Mouse (Mus musculus) gastrocnemius, adult 2 months (tissue): ENCODE data around the gene Srpk1. TPM values are rescaled to one million over a fixed set of nuclear protein-coding genes. Genes with fewer than 3 reads are reported as not detected.

Experiments
- DNase-seq: peaks from one replicate; pipeline ENCODE4 v3.0.0; 2022
- H3K27ac ChIP-seq: fragments of 200-600 bp; 2 replicates; pipeline ENCODE4 v1.8.1; 2022; ENCODE audit warnings: mild to moderate bottlenecking
- H3K4me3 ChIP-seq: fragments of 200-600 bp; 2 replicates; pipeline ENCODE4 v1.8.1; 2022; ENCODE audit warnings: mild to moderate bottlenecking, moderate library complexity
- CTCF ChIP-seq: fragments of 200-600 bp; IDR thresholded peaks from 2 replicates; pipeline ENCODE4 v1.8.1; 2022; ENCODE audit warnings: antibody characterized with exemption, mild to moderate bottlenecking, moderate library complexity
- intact Hi-C: fragments of 180-260 bp; cut with DNase I; formaldehyde crosslinking; loops from one replicate; pipeline ENCODE4 v1.15.1; 2025
- total RNA-seq, 2 experiments: library from RNA; stranded (reverse); gene quantifications; 2 replicates each; pipeline ENCODE4 v1.2.3; 2021

Gene Srpk1
- total RNA-seq, 2 experiments from 2014 or later: 28.0 to 39.7 TPM

GRCm38 (mm10) chr17:28600780-28601179 is 21.7 kb downstream of the Srpk1 start:
- intact Hi-C loops: no loop called here
- DNase-seq: no peak
- H3K27ac ChIP-seq: no peak overlapping the region
- no peak for TF ChIP-seq CTCF
- H3K4me3 ChIP-seq: no peak overlapping the region

GRCm38 (mm10) chr17:28593965-28594364 is 28.5 kb downstream of the Srpk1 start:
- no peak for TF ChIP-seq CTCF
- no peak overlapping the region for H3K27ac ChIP-seq
- intact Hi-C loops: loop anchor here (10.0 kb wide), 1 partner anchor 51 kb away; no protein-coding TSS in a partner anchor
- no peak overlapping the region for H3K4me3 ChIP-seq
- no peak for DNase-seq

- Histone ChIP-seq H3K4me3 (no peak overlapping the region), H3K27ac (no peak overlapping the region)
- TF ChIP-seq CTCF: peak; percentile 96
- DNase-seq: peak; percentile 78
- intact Hi-C loops: loop anchor here (10.0 kb wide), 1 partner anchor 52 kb away; no protein-coding TSS in a partner anchor
These were observed 29.5 kb downstream of the Srpk1 start for GRCm38 (mm10) chr17:28592998-28593397.

GRCm38 (mm10) chr17:28591476-28591875 is 31.0 kb downstream of the Srpk1 start:
- Histone ChIP-seq H3K4me3 (no peak overlapping the region), H3K27ac (no peak overlapping the region)
- DNase-seq: no peak
- no peak for TF ChIP-seq CTCF
- intact Hi-C loops: loop anchor here (10.0 kb wide), 1 partner anchor 53 kb away; no protein-coding TSS in a partner anchor

- Histone ChIP-seq H3K27ac (no peak overlapping the region), H3K4me3 (no peak overlapping the region)
- no peak for TF ChIP-seq CTCF
- DNase-seq: no peak
- intact Hi-C loops: loop anchor here (10.0 kb wide), 1 partner anchor 54 kb away; no protein-coding TSS in a partner anchor
These were observed 31.9 kb downstream of the Srpk1 start for GRCm38 (mm10) chr17:28590596-28590995.

GRCm38 (mm10) chr17:28588591-28588990 is 33.9 kb downstream of the Srpk1 start:
- Histone ChIP-seq H3K27ac (no peak overlapping the region), H3K4me3 (no peak overlapping the region)
- intact Hi-C loops: no loop called here
- DNase-seq: no peak
- no peak for TF ChIP-seq CTCF

GRCm38 (mm10) chr17:28586509-28586908 is 36.0 kb downstream of the Srpk1 start:
- intact Hi-C loops: no loop called here

GRCm38 (mm10) chr17:28581056-28581455 is 41.5 kb downstream of the Srpk1 start:
- Histone ChIP-seq H3K4me3 (no peak overlapping the region), H3K27ac (no peak overlapping the region)
- DNase-seq: no peak
- intact Hi-C loops: no loop called here
- TF ChIP-seq CTCF: no peak

More at GRCm38 (mm10) chr17:28586509-28586908, 36.0 kb downstream of the Srpk1 start:
- H3K4me3 ChIP-seq: no peak overlapping the region
- TF ChIP-seq CTCF: no peak
- no peak overlapping the region for H3K27ac ChIP-seq
- no peak for DNase-seq

GRCm38 (mm10) chr17:28580396-28580795 is 42.1 kb downstream of the Srpk1 start:
- no peak overlapping the region for H3K27ac ChIP-seq
- H3K4me3 ChIP-seq: no peak overlapping the region
- no peak for TF ChIP-seq CTCF
- DNase-seq: peak; percentile 63
- intact Hi-C loops: no loop called here

- no peak for TF ChIP-seq CTCF
- DNase-seq: peak; percentile 38
- Histone ChIP-seq H3K27ac (no peak within 1 kb of the TSS), H3K4me3 (0 out of 2 replicates have a peak within 1 kb of the TSS, but pooled peaks have one; percentile 26)
- intact Hi-C loops: no loop called here
These were observed 47.0 kb downstream of the Srpk1 start, which contains the start of gene Lhfpl5 for GRCm38 (mm10) chr17:28575244-28576125. TSS of gene Lhfpl5 (plus strand) at chr17:28575641.

- no peak for DNase-seq
- H3K27ac ChIP-seq: no peak overlapping the region
- no peak for TF ChIP-seq CTCF
- no peak overlapping the region for H3K4me3 ChIP-seq
- intact Hi-C loops: no loop called here
These were observed 49.6 kb downstream of the Srpk1 start for GRCm38 (mm10) chr17:28572941-28573340.

GRCm38 (mm10) chr17:28572521-28572920 is 50.0 kb downstream of the Srpk1 start:
- no peak overlapping the region for H3K27ac ChIP-seq
- DNase-seq: no peak
- intact Hi-C loops: no loop called here
- H3K4me3 ChIP-seq: no peak overlapping the region
- no peak for TF ChIP-seq CTCF

GRCm38 (mm10) chr17:28571868-28572267 is 50.6 kb downstream of the Srpk1 start:
- DNase-seq: no peak
- TF ChIP-seq CTCF: no peak
- intact Hi-C loops: no loop called here

More at GRCm38 (mm10) chr17:28571868-28572267, 50.6 kb downstream of the Srpk1 start:
- Histone ChIP-seq H3K4me3 (no peak overlapping the region), H3K27ac (no peak overlapping the region)
